Mouse (Mus musculus): ENCODE measurements around the gene Pla2g7. TPM values are rescaled to one million over a fixed set of nuclear protein-coding genes. Genes with fewer than 3 reads are reported as not detected.

Pla2g7 gene
- polyA plus RNA-seq, 1 experiment = 38.7 TPM

DNA sequence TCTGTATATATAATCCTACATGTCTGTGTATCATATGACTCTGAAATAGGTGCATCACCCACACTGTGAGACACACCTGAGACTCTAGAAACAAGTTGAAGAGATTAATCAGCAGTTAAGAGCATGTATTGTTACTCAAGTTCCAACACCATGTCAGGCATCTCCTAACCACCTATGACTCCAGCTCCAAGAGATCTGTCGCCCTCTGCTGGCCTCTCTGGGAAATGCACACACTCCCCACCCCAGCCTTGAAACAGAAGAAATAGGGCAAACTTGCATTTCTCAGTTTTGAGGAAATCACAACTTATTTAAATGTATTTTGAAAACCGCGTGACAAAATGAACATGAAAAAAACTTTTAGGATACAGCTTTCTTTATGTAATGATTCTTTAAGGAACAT, 38.8 kb downstream of the Pla2g7 start:
- TF ChIP-seq CTCF (IDR thresholded peaks at IDR 0.05; ENCODE audit: borderline replicate concordance, insufficient read depth, low read length) (peak; percentile 76), POLR2A (IDR thresholded peaks at IDR 0.05; ENCODE audit: low read depth, low read length) (no peak)
- Histone ChIP-seq H3K4me1 (ENCODE audit: control insufficient read depth, insufficient read depth, low read length) (no peaks in the 10 kb centered on the region), H3K27ac (ENCODE audit: insufficient read depth, low read length) (no peak overlapping the region), H3K4me3 (ENCODE audit: insufficient read depth, low read length) (no peak overlapping the region)

- no peaks in the 10 kb centered on the region for H3K4me1 ChIP-seq (ENCODE audit: control insufficient read depth, insufficient read depth, low read length)
- no peak overlapping the region for H3K4me3 ChIP-seq (ENCODE audit: insufficient read depth, low read length)
- H3K27ac ChIP-seq (ENCODE audit: insufficient read depth, low read length) = no peak overlapping the region
- TF ChIP-seq CTCF (IDR thresholded peaks at IDR 0.05; ENCODE audit: borderline replicate concordance, insufficient read depth, low read length) (peak; percentile 14; the same call in 1 of the 2 replicates), POLR2A (IDR thresholded peaks at IDR 0.05; ENCODE audit: low read depth, low read length) (no peak)
Measured at GRCm38 (mm10) chr17:43611586-43611985, 43.7 kb downstream of the Pla2g7 start.

- H3K27ac ChIP-seq (ENCODE audit: insufficient read depth, low read length) = no peak overlapping the region
- TF ChIP-seq CTCF (IDR thresholded peaks at IDR 0.05; ENCODE audit: borderline replicate concordance, insufficient read depth, low read length) (no peak), POLR2A (IDR thresholded peaks at IDR 0.05; ENCODE audit: low read depth, low read length) (no peak)
- no peak overlapping the region for H3K4me3 ChIP-seq (ENCODE audit: insufficient read depth, low read length)
- H3K4me1 ChIP-seq (ENCODE audit: control insufficient read depth, insufficient read depth, low read length) = no peaks in the 10 kb centered on the region
Measured at GRCm38 (mm10) chr17:43612221-43612620, 44.3 kb downstream of the Pla2g7 start.

GRCm38 (mm10) chr17:43619156-43619555, 51.3 kb downstream of the Pla2g7 start:
- Histone ChIP-seq H3K4me1 (ENCODE audit: control insufficient read depth, insufficient read depth, low read length) (peaks cover 12% of the 10 kb centered on the region), H3K27ac (ENCODE audit: insufficient read depth, low read length) (no peak overlapping the region), H3K4me3 (ENCODE audit: insufficient read depth, low read length) (no peak overlapping the region)
- no peak for TF ChIP-seq POLR2A (IDR thresholded peaks at IDR 0.05; ENCODE audit: low read depth, low read length)
- no peak for TF ChIP-seq CTCF (IDR thresholded peaks at IDR 0.05; ENCODE audit: borderline replicate concordance, insufficient read depth, low read length)

GRCm38 (mm10) chr17:43622076-43622475, 54.2 kb downstream of the Pla2g7 start:
- Histone ChIP-seq H3K27ac (ENCODE audit: insufficient read depth, low read length) (no peak overlapping the region), H3K4me3 (ENCODE audit: insufficient read depth, low read length) (no peak overlapping the region), H3K4me1 (ENCODE audit: control insufficient read depth, insufficient read depth, low read length) (peaks cover 12% of the 10 kb centered on the region)
- TF ChIP-seq POLR2A (IDR thresholded peaks at IDR 0.05; ENCODE audit: low read depth, low read length) = no peak
- no peak for TF ChIP-seq CTCF (IDR thresholded peaks at IDR 0.05; ENCODE audit: borderline replicate concordance, insufficient read depth, low read length)

GRCm38 (mm10) chr17:43628246-43628645, 60.3 kb downstream of the Pla2g7 start:
- Histone ChIP-seq H3K4me1 (ENCODE audit: control insufficient read depth, insufficient read depth, low read length) (no peaks in the 10 kb centered on the region), H3K4me3 (ENCODE audit: insufficient read depth, low read length) (no peak overlapping the region), H3K27ac (ENCODE audit: insufficient read depth, low read length) (no peak overlapping the region)
- TF ChIP-seq CTCF (IDR thresholded peaks at IDR 0.05; ENCODE audit: borderline replicate concordance, insufficient read depth, low read length) (no peak), POLR2A (IDR thresholded peaks at IDR 0.05; ENCODE audit: low read depth, low read length) (no peak)

GRCm38 (mm10) chr17:43629026-43629495, 61.2 kb downstream of the Pla2g7 start:
- Histone ChIP-seq H3K4me1 (ENCODE audit: control insufficient read depth, insufficient read depth, low read length) (no peaks in the 10 kb centered on the region), H3K27ac (ENCODE audit: insufficient read depth, low read length) (no peak overlapping the region), H3K4me3 (ENCODE audit: insufficient read depth, low read length) (no peak overlapping the region)
- TF ChIP-seq POLR2A (IDR thresholded peaks at IDR 0.05; ENCODE audit: low read depth, low read length) (no peak), CTCF (IDR thresholded peaks at IDR 0.05; ENCODE audit: borderline replicate concordance, insufficient read depth, low read length) (no peak)

DNA sequence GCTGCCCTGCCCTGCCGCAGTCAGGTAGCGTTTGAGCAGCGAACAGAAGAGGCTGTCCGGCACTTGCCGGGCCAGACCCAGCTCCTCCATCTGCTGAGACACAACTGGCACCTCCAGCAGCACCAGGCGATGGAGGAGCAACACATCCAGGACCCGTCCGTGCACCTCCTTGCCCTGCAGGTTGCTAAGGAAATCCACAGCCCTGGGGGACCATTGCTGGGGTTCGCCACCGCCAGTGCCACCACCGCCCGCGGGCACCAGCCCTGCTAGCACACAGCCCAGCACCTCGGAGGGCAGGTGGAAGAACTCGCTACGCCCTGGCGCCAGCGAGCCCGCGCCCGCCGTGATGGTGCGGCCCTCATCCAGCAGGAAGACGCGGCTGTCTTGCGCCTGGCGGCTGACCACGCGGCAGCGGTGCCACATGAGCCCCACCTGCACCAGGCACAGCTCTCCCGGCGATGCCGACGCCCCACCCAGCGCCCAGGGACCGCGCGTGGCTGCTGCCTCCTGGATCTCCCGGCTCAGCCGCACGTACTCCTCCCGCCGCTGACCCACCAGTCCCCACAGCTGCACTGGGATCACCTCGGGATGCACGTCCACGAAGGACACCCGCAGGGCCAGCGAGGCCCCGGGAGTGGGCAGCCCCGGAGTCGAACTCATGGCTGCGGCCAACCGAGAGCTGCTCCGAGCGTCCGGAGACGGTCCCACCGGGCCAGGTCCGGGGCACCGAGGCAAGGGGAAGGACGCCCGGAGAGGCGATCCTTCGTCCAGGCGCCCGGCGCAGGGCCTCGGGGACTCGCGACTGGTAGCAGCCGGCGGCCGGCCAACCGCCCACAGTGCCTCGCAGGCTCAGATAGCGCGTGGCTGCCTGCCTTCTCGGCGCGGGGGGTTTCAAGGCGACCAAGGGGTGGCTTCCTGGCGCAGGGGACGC, 61.9 kb downstream of the Pla2g7 start, which contains the start of gene Tdrd6:
Gene Tdrd6, minus strand, starts transcription at position 804 of the 931 bp plus-strand sequence.
- no peak within 1 kb of the TSS for H3K27ac ChIP-seq (ENCODE audit: insufficient read depth, low read length)
- no peaks in the 10 kb centered on the region for H3K4me1 ChIP-seq (ENCODE audit: control insufficient read depth, insufficient read depth, low read length)
- no peak for TF ChIP-seq CTCF (IDR thresholded peaks at IDR 0.05; ENCODE audit: borderline replicate concordance, insufficient read depth, low read length)
- no peak for TF ChIP-seq POLR2A (IDR thresholded peaks at IDR 0.05; ENCODE audit: low read depth, low read length)
- H3K4me3 ChIP-seq (ENCODE audit: insufficient read depth, low read length) = no peak within 1 kb of the TSS

DNA sequence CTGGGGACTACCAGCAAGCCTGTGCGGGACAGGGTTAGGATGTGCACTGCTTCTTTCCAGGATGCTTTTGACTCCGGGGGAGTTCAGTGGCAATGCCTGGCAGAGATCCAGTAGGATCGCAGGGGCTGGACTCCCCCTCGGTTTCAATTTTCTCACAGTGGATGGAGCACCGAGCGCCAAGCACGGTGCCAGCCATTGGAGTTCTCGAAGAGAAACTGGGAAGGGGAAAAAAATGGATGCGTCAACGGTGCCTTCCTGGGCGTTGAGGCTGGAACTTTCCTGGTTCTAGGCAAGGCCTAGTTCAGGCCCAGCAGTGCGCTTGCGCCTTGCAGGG, 62.5 kb downstream of the Pla2g7 start:
- TF ChIP-seq POLR2A (IDR thresholded peaks at IDR 0.05; ENCODE audit: low read depth, low read length) (no peak), CTCF (IDR thresholded peaks at IDR 0.05; ENCODE audit: borderline replicate concordance, insufficient read depth, low read length) (no peak)
- Histone ChIP-seq H3K27ac (ENCODE audit: insufficient read depth, low read length) (no peak overlapping the region), H3K4me3 (ENCODE audit: insufficient read depth, low read length) (no peak overlapping the region), H3K4me1 (ENCODE audit: control insufficient read depth, insufficient read depth, low read length) (no peaks in the 10 kb centered on the region)

DNA sequence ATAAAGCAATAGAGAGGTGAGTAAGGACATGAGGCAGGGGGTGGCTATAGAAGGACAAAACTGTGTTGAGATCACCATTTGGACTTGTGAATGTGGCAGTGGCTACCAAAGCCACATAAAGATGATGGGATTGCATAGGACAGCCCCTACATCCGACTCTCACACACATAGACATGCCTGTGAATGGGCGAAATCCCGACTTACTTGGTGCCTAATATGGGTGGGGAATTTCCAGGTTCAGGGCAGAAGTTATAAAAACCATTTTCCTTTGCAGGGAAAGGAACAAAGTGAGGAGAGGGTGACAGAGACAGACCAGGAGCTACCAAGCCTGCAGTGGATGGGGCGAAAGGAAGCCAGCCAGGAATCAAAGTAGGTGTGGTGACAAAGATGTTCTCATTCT, 69.2 kb downstream of the Pla2g7 start:
- H3K4me3 ChIP-seq (ENCODE audit: insufficient read depth, low read length) = no peak overlapping the region
- TF ChIP-seq CTCF (IDR thresholded peaks at IDR 0.05; ENCODE audit: borderline replicate concordance, insufficient read depth, low read length) (no peak), POLR2A (IDR thresholded peaks at IDR 0.05; ENCODE audit: low read depth, low read length) (no peak)
- no peaks in the 10 kb centered on the region for H3K4me1 ChIP-seq (ENCODE audit: control insufficient read depth, insufficient read depth, low read length)
- H3K27ac ChIP-seq (ENCODE audit: insufficient read depth, low read length) = no peak overlapping the region

All from embryonic fibroblast, embryonic 13.5 days (primary cell).